Comparison of ENCODE assay signal across 8 mouse cellular contexts in the genomic region with DNA sequence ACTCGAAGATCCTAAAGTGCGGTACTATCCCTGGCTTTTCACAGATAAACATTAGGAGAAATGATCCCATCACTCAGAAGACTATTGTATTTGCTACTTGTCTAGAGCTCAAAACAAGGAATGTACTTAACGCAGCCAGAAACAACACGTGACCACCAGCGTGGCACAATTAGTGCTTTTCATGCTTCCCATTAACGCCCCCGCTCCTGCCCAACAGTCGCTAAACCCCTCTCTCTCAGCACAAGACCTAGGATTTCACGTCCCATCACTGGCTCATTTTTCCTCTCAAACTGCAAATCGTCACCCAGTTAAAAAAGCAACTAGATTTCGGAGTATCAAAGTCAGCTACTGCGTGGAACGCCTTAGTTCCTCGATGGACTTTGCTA. TPM values are rescaled to one million over a fixed set of nuclear protein-coding genes. Genes with fewer than 3 reads are reported as not detected.
A peak's percentile ranks its signal among the peaks of the same experiment; 100 is the strongest.
DNase-seq lines count a peak whose midpoint lies in the region; ATAC-seq lines count a peak whose summit lies in the region.

No protein-coding gene starts in this region.

- peak overlapping the region; percentile 79 for H3K4me3 ChIP-seq in embryonic facial prominence, embryonic 14.5 days (ENCODE audit: low read depth, low read length)
- peak overlapping the region; percentile 53 to 83 for H3K4me3 ChIP-seq in heart, embryonic 14.5 days (ENCODE audit: control insufficient read depth in 1 of 2, insufficient read depth in 1 of 2, low read depth in 1 of 2, low read length in 2 of 2)
- H3K4me3 ChIP-seq in liver, embryonic 12.5 days = peak overlapping the region; percentile 84
- peak overlapping the region; percentile 73 for H3K4me3 ChIP-seq in neural tube, embryonic 13.5 days

- H3K36me3 ChIP-seq in embryonic facial prominence, embryonic 14.5 days (ENCODE audit: control insufficient read depth, insufficient read depth, low read length) = no peaks in the 10 kb centered on the region
- no peaks in the 10 kb centered on the region for H3K36me3 ChIP-seq in heart, embryonic 14.5 days (ENCODE audit: control insufficient read depth, insufficient read depth, low read length)
- peaks cover 6% of the 10 kb centered on the region; the same call in 1 of the 2 replicates for H3K36me3 ChIP-seq in liver, embryonic 12.5 days
- no peaks in the 10 kb centered on the region for H3K36me3 ChIP-seq in neural tube, embryonic 13.5 days

- 11% methylated on average over 14 of the region's 14 CpGs for WGBS in embryonic facial prominence, embryonic 14.5 days
- 12% methylated on average over 14 of the region's 14 CpGs for WGBS in heart, embryonic 14.5 days
- 14% methylated on average over 14 of the region's 14 CpGs for WGBS in liver, embryonic 12.5 days (ENCODE audit: insufficient replicate concordance)
- WGBS in neural tube, embryonic 13.5 days = 15% methylated on average over 14 of the region's 14 CpGs

- H3K27ac ChIP-seq in embryonic facial prominence, embryonic 14.5 days (replicated peaks; ENCODE audit: low read depth, low read length) = peak overlapping the region; percentile 88
- peak overlapping the region; percentile 47 to 90 for H3K27ac ChIP-seq in heart, embryonic 14.5 days (replicated peaks in 1 of 2; ENCODE audit: control insufficient read depth in 1 of 2, insufficient read depth in 1 of 2, low read depth in 2 of 2, low read length in 2 of 2)
- peak overlapping the region; percentile 95 for H3K27ac ChIP-seq in liver, embryonic 12.5 days
- peak overlapping the region; percentile 87 for H3K27ac ChIP-seq in neural tube, embryonic 13.5 days (replicated peaks)

- no peaks in the 10 kb centered on the region for H3K9me3 ChIP-seq in embryonic facial prominence, embryonic 14.5 days (ENCODE audit: control insufficient read depth, low read length)
- no peaks in the 10 kb centered on the region for H3K9me3 ChIP-seq in heart, embryonic 14.5 days (ENCODE audit: control insufficient read depth, low read length)
- no peaks in the 10 kb centered on the region for H3K9me3 ChIP-seq in liver, embryonic 12.5 days (replicated peaks)
- no peaks in the 10 kb centered on the region for H3K9me3 ChIP-seq in neural tube, embryonic 13.5 days

- H3K4me2 ChIP-seq in embryonic facial prominence, embryonic 14.5 days (ENCODE audit: low read depth, low read length) = peak overlapping the region; percentile 77
- H3K4me2 ChIP-seq in heart, embryonic 14.5 days (ENCODE audit: low read length) = peak overlapping the region; percentile 75
- peak overlapping the region; percentile 82 for H3K4me2 ChIP-seq in liver, embryonic 12.5 days
- peak overlapping the region; percentile 67 for H3K4me2 ChIP-seq in neural tube, embryonic 13.5 days

- H3K9ac ChIP-seq in embryonic facial prominence, embryonic 14.5 days (ENCODE audit: low read depth, low read length) = peak overlapping the region; percentile 90
- H3K9ac ChIP-seq in heart, embryonic 14.5 days (ENCODE audit: low read length) = peak overlapping the region; percentile 94
- H3K9ac ChIP-seq in liver, embryonic 12.5 days = peak overlapping the region; percentile 95
- H3K9ac ChIP-seq in neural tube, embryonic 13.5 days = peak overlapping the region; percentile 87

- ATAC-seq in embryonic facial prominence, embryonic 14.5 days (ENCODE audit: low read depth) = peak; percentile 19; the same call in 1 of the 2 replicates
- ATAC-seq in heart, embryonic 14.5 days (ENCODE audit: insufficient number of reproducible peaks, insufficient read depth, low FRiP score, low read depth) = no peak
- no peak for ATAC-seq in liver, embryonic 12.5 days
- ATAC-seq in neural tube, embryonic 13.5 days (ENCODE audit: low read depth) = peak; percentile 59; the same call in 1 of the 2 replicates

- no peaks in the 10 kb centered on the region for H3K27me3 ChIP-seq in embryonic facial prominence, embryonic 14.5 days (replicated peaks; ENCODE audit: control insufficient read depth, insufficient read depth, low read length)
- H3K27me3 ChIP-seq in heart, embryonic 14.5 days (ENCODE audit: control insufficient read depth, insufficient read depth, low read length) = no peaks in the 10 kb centered on the region
- H3K27me3 ChIP-seq in liver, embryonic 12.5 days (replicated peaks) = no peaks in the 10 kb centered on the region
- no peaks in the 10 kb centered on the region for H3K27me3 ChIP-seq in neural tube, embryonic 13.5 days

- peaks cover 15% of the 10 kb centered on the region for H3K4me1 ChIP-seq in embryonic facial prominence, embryonic 14.5 days (ENCODE audit: control insufficient read depth, insufficient read depth, low read length)
- H3K4me1 ChIP-seq in heart, embryonic 14.5 days (ENCODE audit: control insufficient read depth in 2 of 2, insufficient read depth in 2 of 2, low read length in 2 of 2) = peaks cover 15 to 17% of the 10 kb centered on the region in 2 experiments; a peak in 3 of 4 replicates
- H3K4me1 ChIP-seq in liver, embryonic 12.5 days = peaks cover 55% of the 10 kb centered on the region
- H3K4me1 ChIP-seq in neural tube, embryonic 13.5 days (replicated peaks) = peaks cover 25% of the 10 kb centered on the region

- peak; percentile 20 for DNase-seq in ovary, postnatal 36 days (ENCODE audit: low spot score)
- no peak for DNase-seq in ovary, postnatal 14 days (ENCODE audit: low spot score)
- DNase-seq in embryonic facial prominence, embryonic 14.5 days (ENCODE audit: low spot score) = peak; percentile 55
- DNase-seq in kidney, postnatal 10 days = peak; percentile 60
- no peak for DNase-seq in thymus, postnatal 10 days (ENCODE audit: low spot score in 2 of 2)

RNA-seq across cellular contexts. Expression of a gene that starts 8.7 kb away (rescaled TPM):
- 129 and 131 TPM in 2 replicates for polyA plus RNA-seq in embryonic facial prominence, embryonic 14.5 days (2014; fragmentation: Nextera tagmentation; extraction: Ambion mirVana)
- 153 and 156 TPM in 2 replicates for polyA plus RNA-seq in heart, embryonic 14.5 days (2014; fragmentation: Nextera tagmentation; extraction: Ambion mirVana)
- 72.8 and 77.8 TPM in 2 replicates for polyA plus RNA-seq in liver, embryonic 12.5 days (2016; fragmentation: Nextera tagmentation; extraction: Ambion mirVana)
- polyA plus RNA-seq in neural tube, embryonic 13.5 days (2015; fragmentation: Nextera tagmentation; extraction: Ambion mirVana) = 134 and 139 TPM in 2 replicates

RNA-seq across cellular contexts. Expression of a gene that starts 9.0 kb away (rescaled TPM):
- 53.1 and 56.7 TPM in 2 replicates for polyA plus RNA-seq in embryonic facial prominence, embryonic 14.5 days (2014; fragmentation: Nextera tagmentation; extraction: Ambion mirVana)
- 43.2 and 44.7 TPM in 2 replicates for polyA plus RNA-seq in heart, embryonic 14.5 days (2014; fragmentation: Nextera tagmentation; extraction: Ambion mirVana)
- polyA plus RNA-seq in liver, embryonic 12.5 days (2016; fragmentation: Nextera tagmentation; extraction: Ambion mirVana) = 40.5 TPM in 2 replicates
- polyA plus RNA-seq in neural tube, embryonic 13.5 days (2015; fragmentation: Nextera tagmentation; extraction: Ambion mirVana) = 31.1 and 31.2 TPM in 2 replicates

RNA-seq across cellular contexts. Expression of a gene that starts 56.0 kb away (rescaled TPM):
- polyA plus RNA-seq in embryonic facial prominence, embryonic 14.5 days (2014; fragmentation: Nextera tagmentation; extraction: Ambion mirVana) = 46.4 and 50.9 TPM in 2 replicates
- polyA plus RNA-seq in heart, embryonic 14.5 days (2014; fragmentation: Nextera tagmentation; extraction: Ambion mirVana) = 41.3 and 42.7 TPM in 2 replicates
- polyA plus RNA-seq in liver, embryonic 12.5 days (2016; fragmentation: Nextera tagmentation; extraction: Ambion mirVana) = 50.9 and 52.2 TPM in 2 replicates
- polyA plus RNA-seq in neural tube, embryonic 13.5 days (2015; fragmentation: Nextera tagmentation; extraction: Ambion mirVana) = 53.1 and 62.2 TPM in 2 replicates

RNA-seq across cellular contexts. Expression of a gene that starts 56.6 kb away (rescaled TPM):
- polyA plus RNA-seq in embryonic facial prominence, embryonic 14.5 days (2014; fragmentation: Nextera tagmentation; extraction: Ambion mirVana) = 91.6 and 94.2 TPM in 2 replicates
- polyA plus RNA-seq in heart, embryonic 14.5 days (2014; fragmentation: Nextera tagmentation; extraction: Ambion mirVana) = 89.0 and 95.3 TPM in 2 replicates
- polyA plus RNA-seq in liver, embryonic 12.5 days (2016; fragmentation: Nextera tagmentation; extraction: Ambion mirVana) = 103 and 107 TPM in 2 replicates
- polyA plus RNA-seq in neural tube, embryonic 13.5 days (2015; fragmentation: Nextera tagmentation; extraction: Ambion mirVana) = 51.8 and 55.3 TPM in 2 replicates

Comparison
In these comparisons a context has a peak if more than half of its experiments do, and no peak if none do; other contexts are left out.
1. DNase-seq: peak in ovary, postnatal 36 days (single experiment), embryonic facial prominence, embryonic 14.5 days (single experiment) and kidney, postnatal 10 days (single experiment); none in ovary, postnatal 14 days (single experiment) and thymus, postnatal 10 days (0 of 2).
2. ATAC-seq: peak in embryonic facial prominence, embryonic 14.5 days (single experiment) and neural tube, embryonic 13.5 days (single experiment); none in heart, embryonic 14.5 days (single experiment) and liver, embryonic 12.5 days (single experiment).
3. Peak in every context shown above with its lines, with median percentiles within 50 percentile points of each other: H3K27ac ChIP-seq, H3K4me2 ChIP-seq, H3K4me3 ChIP-seq and H3K9ac ChIP-seq.